Mouse (Mus musculus): ENCODE measurements around the gene Ccdc120.
A peak's percentile ranks its signal among the peaks of the same experiment; 100 is the strongest.

GRCm38 (mm10) chrX:7776329-7777082 is 25.8 kb upstream of the Ccdc120 start:
- TF ChIP-seq POLR2A (IDR thresholded peaks at IDR 0.05; ENCODE audit: extremely low read depth, insufficient read depth, low read length) (no peak), CTCF (IDR thresholded peaks at IDR 0.05; ENCODE audit: low read depth, low read length) (peak; percentile 75)

Data from liver, adult 2 months (tissue).